Mouse (Mus musculus) midbrain, embryonic 14.5 days (tissue): ENCODE results near the gene Olfr1012. TPM values are rescaled to one million over a fixed set of nuclear protein-coding genes. Genes with fewer than 3 reads are reported as not detected.

Source experiments
- ATAC-seq: fragments of 200-750 bp; cut with Nextera tagmentation; 2 replicates; pipeline ENCODE4 v1.8.0; 2017; ENCODE audit warnings: moderate number of reproducible peaks, moderate library complexity; ENCODE audit not compliant: low FRiP score, low TSS enrichment
- DNase-seq: peaks from one replicate; pipeline ENCODE4 v3.0.0-alpha.2; 2015
- H3K27ac ChIP-seq: fragments of 300-500 bp; sonication (generic); replicated peaks from 2 replicates; pipeline ENCODE4 v1.5.1; 2014; ENCODE audit warnings: mild to moderate bottlenecking, low read depth, low read length, moderate library complexity
- H3K27me3 ChIP-seq: fragments of 300-500 bp; sonication (generic); 2 replicates; pipeline ENCODE4 v1.6.1; 2014; ENCODE audit warnings: low read length, control low read depth, mixed read lengths; ENCODE audit not compliant: control insufficient read depth, insufficient read depth
- H3K36me3 ChIP-seq: fragments of 300-500 bp; sonication (generic); 2 replicates; pipeline ENCODE4 v1.6.1; 2014; ENCODE audit warnings: low read length, control low read depth; ENCODE audit not compliant: control insufficient read depth, insufficient read depth
- H3K4me1 ChIP-seq: fragments of 300-500 bp; sonication (generic); 2 replicates; pipeline ENCODE4 v1.6.1; 2014; ENCODE audit warnings: mild to moderate bottlenecking, antibody characterized with exemption, low read length, control low read depth; ENCODE audit not compliant: control insufficient read depth, insufficient read depth
- H3K4me2 ChIP-seq: fragments of 300-500 bp; sonication (generic); 2 replicates; pipeline ENCODE4 v1.6.1; 2014; ENCODE audit warnings: mild to moderate bottlenecking, low read length, moderate library complexity
- H3K4me3 ChIP-seq: fragments of 300-500 bp; sonication (generic); replicated peaks from 2 replicates; pipeline ENCODE4 v1.5.1; 2014; ENCODE audit warnings: low read depth, low read length
- H3K9ac ChIP-seq: fragments of 300-500 bp; sonication (generic); replicated peaks from 2 replicates; pipeline ENCODE4 v1.6.1; 2014; ENCODE audit warnings: mild to moderate bottlenecking, low read length, moderate library complexity
- H3K9me3 ChIP-seq: fragments of 300-500 bp; sonication (generic); 2 replicates; pipeline ENCODE4 v1.6.1; 2016; ENCODE audit warnings: low read length, control low read depth, mixed read lengths; ENCODE audit not compliant: control insufficient read depth
- WGBS: fragments of 180-500 bp; shearing (Covaris S2); extraction: QIAGEN DNeasy Blood & Tissue Kit; methylation state at CpG from one replicate; pipeline ENCODE4 v1.1.7; 2014; 5-methylcytosine and 5-hydroxymethylcytosine counted together
- polyA plus RNA-seq: library from polyadenylated mRNA; unstranded; fragments of >200 nt; fragmentation: Nextera tagmentation; extraction: Ambion mirVana; gene quantifications from 2 replicates; pipeline ENCODE4 v1.2.1, GENCODE M21; 2014

Gene Olfr1012
- polyA plus RNA-seq = not detected in 2 replicates

GRCm38 (mm10) chr2:85762666-85763065 is at the start of gene Olfr1012:
Olfr1012 (minus strand) TSS chr2:85762766.
- no peak for ATAC-seq

GRCm38 (mm10) chr2:85804501-85804900 is 41.9 kb upstream of the Olfr1012 start:
- 97% methylated on average over 4 of the region's 4 CpGs for WGBS
- no peak for ATAC-seq

More at GRCm38 (mm10) chr2:85762666-85763065, at the start of gene Olfr1012:
- Histone ChIP-seq H3K9ac (no peak within 1 kb of the TSS), H3K36me3 (no peaks in the 10 kb centered on the region), H3K4me2 (no peak within 1 kb of the TSS), H3K4me3 (no peak within 1 kb of the TSS), H3K27ac (no peak within 1 kb of the TSS), H3K9me3 (no peaks in the 10 kb centered on the region), H3K4me1 (no peaks in the 10 kb centered on the region), H3K27me3 (no peaks in the 10 kb centered on the region)
- 73% methylated on average over 1 of the region's 1 CpGs for WGBS
- DNase-seq = no peak

GRCm38 (mm10) chr2:85802444-85802843 is 39.9 kb upstream of the Olfr1012 start, which contains the start of gene Olfr1016:
Olfr1016 (minus strand) TSS chr2:85802544.
- H3K4me1 ChIP-seq = no peaks in the 10 kb centered on the region
- H3K4me3 ChIP-seq = no peak within 1 kb of the TSS
- ATAC-seq (no peak), DNase-seq (no peak)
- H3K9me3 ChIP-seq = no peaks in the 10 kb centered on the region
- H3K9ac ChIP-seq = no peak within 1 kb of the TSS
- no peak within 1 kb of the TSS for H3K27ac ChIP-seq
- no peaks in the 10 kb centered on the region for H3K27me3 ChIP-seq
- no peaks in the 10 kb centered on the region for H3K36me3 ChIP-seq
- no peak within 1 kb of the TSS for H3K4me2 ChIP-seq
- 97% methylated on average over 2 of the region's 2 CpGs for WGBS

More at GRCm38 (mm10) chr2:85804501-85804900, 41.9 kb upstream of the Olfr1012 start:
- no peak overlapping the region for H3K9ac ChIP-seq
- H3K36me3 ChIP-seq = no peaks in the 10 kb centered on the region
- no peak overlapping the region for H3K4me3 ChIP-seq
- H3K4me1 ChIP-seq = no peaks in the 10 kb centered on the region
- no peak overlapping the region for H3K4me2 ChIP-seq
- no peak for DNase-seq
- H3K27ac ChIP-seq = no peak overlapping the region
- H3K27me3 ChIP-seq = no peaks in the 10 kb centered on the region
- H3K9me3 ChIP-seq = no peaks in the 10 kb centered on the region

- peak; percentile 0 for DNase-seq
- ATAC-seq = no peak
- H3K4me2 ChIP-seq = no peak overlapping the region
- H3K9ac ChIP-seq = no peak overlapping the region
- no peak overlapping the region for H3K4me3 ChIP-seq
- no peak overlapping the region for H3K27ac ChIP-seq
- H3K27me3 ChIP-seq = no peaks in the 10 kb centered on the region
- no peaks in the 10 kb centered on the region for H3K36me3 ChIP-seq
- WGBS = 11% methylated on average over 2 of the region's 2 CpGs
- H3K4me1 ChIP-seq = no peaks in the 10 kb centered on the region
- no peaks in the 10 kb centered on the region for H3K9me3 ChIP-seq
Observed at GRCm38 (mm10) chr2:85792331-85792730, 29.8 kb upstream of the Olfr1012 start.

GRCm38 (mm10) chr2:85781717-85782116 is 19.2 kb upstream of the Olfr1012 start, which contains the start of gene Olfr1015:
Olfr1015 (plus strand) TSS chr2:85782017.
- no peak for ATAC-seq
- no peaks in the 10 kb centered on the region for H3K27me3 ChIP-seq
- H3K9ac ChIP-seq = no peak within 1 kb of the TSS
- DNase-seq = no peak
- H3K9me3 ChIP-seq = no peaks in the 10 kb centered on the region
- H3K4me3 ChIP-seq = no peak within 1 kb of the TSS
- H3K36me3 ChIP-seq = no peaks in the 10 kb centered on the region
- no peak within 1 kb of the TSS for H3K27ac ChIP-seq
- H3K4me2 ChIP-seq = no peak within 1 kb of the TSS
- no peaks in the 10 kb centered on the region for H3K4me1 ChIP-seq

GRCm38 (mm10) chr2:85772413-85772812 is 9.8 kb upstream of the Olfr1012 start, which contains the start of gene Olfr1014:
Olfr1014 (plus strand) TSS chr2:85772713.
- H3K4me1 ChIP-seq = no peaks in the 10 kb centered on the region
- no peaks in the 10 kb centered on the region for H3K27me3 ChIP-seq
- H3K27ac ChIP-seq = no peak within 1 kb of the TSS
- no peak for ATAC-seq
- H3K4me3 ChIP-seq = no peak within 1 kb of the TSS
- H3K9me3 ChIP-seq = no peaks in the 10 kb centered on the region
- no peak within 1 kb of the TSS for H3K9ac ChIP-seq
- DNase-seq = no peak
- no peaks in the 10 kb centered on the region for H3K36me3 ChIP-seq
- H3K4me2 ChIP-seq = no peak within 1 kb of the TSS

GRCm38 (mm10) chr2:85766798-85767197 is 4.2 kb upstream of the Olfr1012 start, which contains the start of gene Olfr1013:
Olfr1013 (plus strand) TSS chr2:85767098.
- H3K9ac ChIP-seq = no peak within 1 kb of the TSS
- no peak within 1 kb of the TSS for H3K4me2 ChIP-seq
- no peak for ATAC-seq
- DNase-seq = no peak
- H3K27ac ChIP-seq = no peak within 1 kb of the TSS
- H3K36me3 ChIP-seq = no peaks in the 10 kb centered on the region
- no peaks in the 10 kb centered on the region for H3K4me1 ChIP-seq
- H3K27me3 ChIP-seq = no peaks in the 10 kb centered on the region
- no peak within 1 kb of the TSS for H3K4me3 ChIP-seq
- no peaks in the 10 kb centered on the region for H3K9me3 ChIP-seq

GRCm38 (mm10) chr2:85753822-85754221 is 8.7 kb downstream of the Olfr1012 start:
- Histone ChIP-seq H3K27me3 (no peaks in the 10 kb centered on the region), H3K9me3 (no peaks in the 10 kb centered on the region), H3K27ac (no peak overlapping the region), H3K4me2 (no peak overlapping the region), H3K36me3 (no peaks in the 10 kb centered on the region), H3K4me1 (no peaks in the 10 kb centered on the region), H3K9ac (no peak overlapping the region), H3K4me3 (no peak overlapping the region)
- WGBS = 77% methylated on average over 4 of the region's 4 CpGs
- ATAC-seq (no peak), DNase-seq (no peak)

- ATAC-seq (no peak), DNase-seq (peak; percentile 82)
- Histone ChIP-seq H3K4me2 (no peak overlapping the region), H3K27ac (no peak overlapping the region), H3K4me3 (no peak overlapping the region), H3K9ac (no peak overlapping the region), H3K27me3 (no peaks in the 10 kb centered on the region), H3K4me1 (no peaks in the 10 kb centered on the region), H3K9me3 (no peaks in the 10 kb centered on the region), H3K36me3 (no peaks in the 10 kb centered on the region)
- WGBS = 15% methylated on average over 3 of the region's 3 CpGs
Observed at GRCm38 (mm10) chr2:85725793-85726192, 36.8 kb downstream of the Olfr1012 start.
